Mouse (Mus musculus) frontal cortex, postnatal 25 days (tissue): ENCODE measurements at regions not wholly inside any gene's neighbourhood (a gene's known extent, or its start where the extent isn't known, plus 50 kb on each side); places are given as distances from the start of the nearest gene placed in this dataset.
"Not testable (repeated sequence)": the region's sequence is repeated elsewhere in the genome, so short reads cannot be mapped to it uniquely, and the experiment has no call there.

Experiments used
- DNase-seq, 2 experiments: peaks; one replicate each; pipeline ENCODE4 v3.0.0; 2022; ENCODE audit warnings: low spot score in 2 of 2

- DNase-seq = no peak
These were observed 116.0 kb upstream of the Gmds start for GRCm38 (mm10) chr13:32454419-32455146.

- no peak for DNase-seq
These were observed 111.3 kb upstream of the Gmds start for GRCm38 (mm10) chr13:32449710-32450417.

GRCm38 (mm10) chr13:32444531-32444930 is 106.0 kb upstream of the Gmds start:
- DNase-seq = no peak

- no peak for DNase-seq
These were observed 103.5 kb upstream of the Gmds start for GRCm38 (mm10) chr13:32442025-32442424.

- no peak for DNase-seq
These were observed 96.6 kb upstream of the Gmds start for GRCm38 (mm10) chr13:32435136-32435535.

GRCm38 (mm10) chr13:32428482-32428881 is 89.9 kb upstream of the Gmds start:
- DNase-seq = no peak

- no peak for DNase-seq
These were observed 88.4 kb upstream of the Gmds start for GRCm38 (mm10) chr13:32426906-32427305.

GRCm38 (mm10) chr13:32426199-32426598 is 87.7 kb upstream of the Gmds start:
- peak in 1 of 2 experiments; percentile 12 for DNase-seq

- not testable (repeated sequence) for DNase-seq
These were observed 86.0 kb upstream of the Gmds start for GRCm38 (mm10) chr13:32424543-32424942.

- DNase-seq = no peak
These were observed 83.9 kb upstream of the Gmds start for GRCm38 (mm10) chr13:32422485-32422884.

- no peak for DNase-seq
These were observed 80.8 kb upstream of the Gmds start for GRCm38 (mm10) chr13:32419326-32419725.

- no peak for DNase-seq
These were observed 80.1 kb upstream of the Gmds start for GRCm38 (mm10) chr13:32418655-32419054.

GRCm38 (mm10) chr13:32417907-32418306 is 79.4 kb upstream of the Gmds start:
- no peak for DNase-seq

GRCm38 (mm10) chr13:32411287-32411935 is 72.9 kb upstream of the Gmds start:
- DNase-seq = peak; percentile 61 to 64

GRCm38 (mm10) chr13:32410065-32410464 is 71.5 kb upstream of the Gmds start:
- no peak for DNase-seq

- DNase-seq = no peak
These were observed 60.1 kb upstream of the Gmds start for GRCm38 (mm10) chr13:32398616-32399015.
